Mouse (Mus musculus) kidney, adult 2 months (tissue): ENCODE results near the gene Zscan4d. TPM values are rescaled to one million over a fixed set of nuclear protein-coding genes. Genes with fewer than 3 reads are reported as not detected.
"Not testable (repeated sequence)": the region's sequence is repeated elsewhere in the genome, so short reads cannot be mapped to it uniquely, and the experiment has no call there.

Experiments
- DNase-seq: peaks from one replicate; pipeline ENCODE4 v3.0.0; 2021
- H3K27ac ChIP-seq: fragments of 200-500 bp; 2 replicates; pipeline ENCODE4 v1.5.1; 2012; ENCODE audit warnings: low read depth, low read length, control low read depth, inconsistent platforms; ENCODE audit not compliant: insufficient read depth
- H3K27me3 ChIP-seq: fragments of 200-500 bp; replicated peaks from 2 replicates; pipeline ENCODE4 v1.6.1; 2012; ENCODE audit warnings: mild to moderate bottlenecking, moderate library complexity, low read length, inconsistent platforms; ENCODE audit not compliant: control insufficient read depth, insufficient read depth
- H3K36me3 ChIP-seq: fragments of 200-500 bp; 2 replicates; pipeline ENCODE4 v1.6.1; 2012; ENCODE audit warnings: mild to moderate bottlenecking, moderate library complexity, low read length, inconsistent platforms; ENCODE audit not compliant: control insufficient read depth, insufficient read depth
- H3K4me1 ChIP-seq: fragments of 200-500 bp; 2 replicates; pipeline ENCODE4 v1.6.1; 2011; ENCODE audit warnings: low read length; ENCODE audit not compliant: control insufficient read depth, insufficient read depth
- H3K4me3 ChIP-seq: fragments of 200-500 bp; 2 replicates; pipeline ENCODE4 v1.5.1; 2011; ENCODE audit warnings: mild to moderate bottlenecking, low read depth, low read length, control low read depth; ENCODE audit not compliant: insufficient read depth
- WGBS: fragments of 180-500 bp; shearing (Covaris S2); methylation state at CpG from one replicate; pipeline ENCODE4 v1.1.7; 2018; 5-methylcytosine and 5-hydroxymethylcytosine counted together
- polyA plus RNA-seq: library from polyadenylated mRNA; depleted of rRNA; stranded (reverse); fragments of >200 nt; gene quantifications from 2 replicates; pipeline ENCODE4 v1.2.3, GENCODE M21; 2012; rRNA removed

Zscan4d gene
- not detected in 2 replicates for polyA plus RNA-seq

DNA sequence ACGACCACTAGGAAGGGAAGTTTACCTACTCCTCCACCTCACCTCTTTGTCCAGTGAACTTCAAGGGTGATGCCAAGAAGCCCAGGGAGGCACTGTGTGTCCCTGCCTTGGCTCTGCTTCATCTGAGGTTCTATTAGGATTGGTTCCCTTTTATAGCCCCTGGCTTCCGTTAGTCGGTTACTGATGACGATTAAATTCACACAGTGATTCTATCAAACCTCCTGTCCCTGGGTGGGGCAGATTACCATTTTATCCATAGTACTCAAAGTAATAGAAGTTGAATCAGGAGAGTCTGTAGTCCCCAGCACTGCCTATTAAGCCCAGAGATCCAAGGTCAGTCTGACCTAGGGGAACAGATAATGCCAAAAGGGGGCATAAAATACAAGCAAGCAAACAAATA, at the start of gene Zscan4d:
TSS of gene Zscan4d (minus strand) at position 101 of the 400 bp plus-strand sequence.
- H3K4me3 ChIP-seq, H3K4me1 ChIP-seq, DNase-seq, H3K27ac ChIP-seq, H3K36me3 ChIP-seq, H3K27me3 ChIP-seq: not testable (repeated sequence)
- 81% methylated on average over 4 of the region's 4 CpGs for WGBS

- not testable (repeated sequence) for H3K27me3 ChIP-seq, H3K27ac ChIP-seq, H3K4me3 ChIP-seq, H3K36me3 ChIP-seq, H3K4me1 ChIP-seq
- 34% methylated on average over 6 of the region's 6 CpGs for WGBS
- DNase-seq: peak; percentile 58
Observed at GRCm38 (mm10) chr7:11158036-11158435, 7.9 kb downstream of the Zscan4d start.

Other genes starting within 250 kb of the Zscan4d start
- gene Zscan4c, start 160.4 kb downstream of the Zscan4d start, polyA plus RNA-seq: not detected in 2 replicates
- gene Zscan4-ps1, start 96.5 kb downstream of the Zscan4d start, polyA plus RNA-seq: not detected in 2 replicates
- not detected in 2 replicates for gene Zscan4e, start 144.5 kb upstream of the Zscan4d start, polyA plus RNA-seq
- not detected in 2 replicates for gene Zscan4f, start 231.8 kb upstream of the Zscan4d start, polyA plus RNA-seq